Mouse (Mus musculus) megakaryocyte, embryonic 14.5 days (primary cell): ENCODE measurements around the gene Ckap5. TPM values are rescaled to one million over a fixed set of nuclear protein-coding genes. Genes with fewer than 3 reads are reported as not detected.

Experiments
- H3K27me3 ChIP-seq: replicated peaks from 2 replicates; pipeline ENCODE3; 2012; ENCODE audit warnings: inconsistent platforms
- H3K36me3 ChIP-seq: replicated peaks from 2 replicates; pipeline ENCODE3; 2012; ENCODE audit warnings: low read length, inconsistent platforms, mixed read lengths
- H3K4me1 ChIP-seq: 2 replicates; pipeline ENCODE4 v1.6.1; 2012; ENCODE audit warnings: inconsistent platforms
- H3K4me3 ChIP-seq: replicated peaks from 2 replicates; pipeline ENCODE3; 2012; ENCODE audit warnings: moderate library complexity, mild to moderate bottlenecking, inconsistent platforms
- H3K9me3 ChIP-seq: 2 replicates; pipeline ENCODE4 v1.6.1; 2012; ENCODE audit warnings: inconsistent platforms
- FLI1 ChIP-seq: IDR thresholded peaks from 2 replicates; pipeline ENCODE4 v1.6.1; 2012; ENCODE audit warnings: low read length, inconsistent platforms, mixed read lengths
- GATA1 ChIP-seq: IDR thresholded peaks from 3 replicates; pipeline ENCODE4 v1.6.1; 2012; ENCODE audit warnings: mixed read lengths, low read length, inconsistent platforms, borderline replicate concordance
- polyA plus RNA-seq: library from polyadenylated mRNA; stranded (reverse); fragments of >175 nt; gene quantifications from 2 replicates; pipeline ENCODE4 v1.2.3, GENCODE M21; 2012; ENCODE audit warnings: low replicate concordance; ENCODE audit not compliant: insufficient read depth

Gene Ckap5
- polyA plus RNA-seq, 1 experiment: 3.6 TPM

DNA sequence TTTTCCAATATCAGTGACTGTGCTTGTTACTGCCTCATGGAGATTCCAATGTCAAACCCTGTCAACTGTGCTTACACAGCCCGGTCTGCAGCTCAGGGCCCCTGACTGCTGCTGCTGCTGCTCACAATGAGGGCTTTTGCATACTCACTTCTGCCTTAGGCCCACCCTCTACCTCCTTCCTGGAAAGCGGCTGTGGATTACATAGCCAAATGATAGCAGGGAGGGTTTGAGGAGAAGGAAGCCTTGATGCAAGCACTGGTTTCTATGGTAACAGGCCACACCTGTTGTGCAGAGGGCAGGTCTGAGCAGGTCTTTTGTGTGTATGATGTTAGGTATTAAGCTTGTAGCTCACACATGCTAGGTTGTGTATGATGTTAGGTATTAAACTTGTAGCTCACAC, 141.2 kb downstream of the Ckap5 start:
- Histone ChIP-seq H3K27me3 (no peaks in the 10 kb centered on the region), H3K4me3 (no peak overlapping the region), H3K4me1 (peaks cover 48% of the 10 kb centered on the region), H3K36me3 (peaks cover 96% of the 10 kb centered on the region), H3K9me3 (no peaks in the 10 kb centered on the region)
- no peak for TF ChIP-seq FLI1
- TF ChIP-seq GATA1: no peak

GRCm38 (mm10) chr2:91669326-91669725, 142.8 kb downstream of the Ckap5 start:
- H3K27me3 ChIP-seq: no peaks in the 10 kb centered on the region
- H3K36me3 ChIP-seq: peaks cover 94% of the 10 kb centered on the region
- H3K9me3 ChIP-seq: no peaks in the 10 kb centered on the region
- no peak overlapping the region for H3K4me3 ChIP-seq
- H3K4me1 ChIP-seq: peaks cover 50% of the 10 kb centered on the region
- TF ChIP-seq GATA1: no peak
- TF ChIP-seq FLI1: no peak

- H3K4me1 ChIP-seq: peaks cover 51% of the 10 kb centered on the region
- TF ChIP-seq FLI1 (no peak), GATA1 (no peak)
- no peaks in the 10 kb centered on the region for H3K27me3 ChIP-seq
- H3K4me3 ChIP-seq: no peak overlapping the region
- no peaks in the 10 kb centered on the region for H3K9me3 ChIP-seq
- H3K36me3 ChIP-seq: peaks cover 94% of the 10 kb centered on the region
Measured at GRCm38 (mm10) chr2:91670038-91670437, 143.5 kb downstream of the Ckap5 start.

Other genes starting within 250 kb of the Ckap5 start
- 1.5 and 2.6 TPM in 2 replicates for gene 1110051M20Rik, start 82.1 kb upstream of the Ckap5 start, polyA plus RNA-seq
- 0.16 TPM in 1 of 2 replicates, not detected in the other for gene Lrp4, start 69.3 kb upstream of the Ckap5 start, polyA plus RNA-seq
- gene F2, start 109.7 kb downstream of the Ckap5 start, polyA plus RNA-seq: not detected in 2 replicates
- 9.6 and 13.9 TPM in 2 replicates for gene Zfp408, start 123.0 kb downstream of the Ckap5 start, polyA plus RNA-seq
- 43.0 and 56.1 TPM in 2 replicates for gene Arhgap1, start 123.1 kb downstream of the Ckap5 start, polyA plus RNA-seq
- 23.7 and 69.4 TPM in 2 replicates for gene Atg13, start 183.8 kb downstream of the Ckap5 start, polyA plus RNA-seq
- 0.44 and 0.82 TPM in 2 replicates for gene Harbi1, start 184.1 kb downstream of the Ckap5 start, polyA plus RNA-seq
- 15.8 and 20.0 TPM in 2 replicates for gene Ambra1, start 203.4 kb downstream of the Ckap5 start, polyA plus RNA-seq